Mouse (Mus musculus) bone marrow, adult 2 months (tissue): ENCODE measurements around the gene Axl.

Source experiments
- CTCF ChIP-seq: fragments of 200-500 bp; IDR thresholded peaks from 2 replicates; pipeline ENCODE4 v1.5.1; 2011; ENCODE audit warnings: low read length, control low read depth; ENCODE audit not compliant: control insufficient read depth, insufficient read depth
- POLR2A ChIP-seq: fragments of 200-500 bp; IDR thresholded peaks from 2 replicates; pipeline ENCODE4 v1.6.1; 2011; ENCODE audit warnings: low read depth, mild to moderate bottlenecking, control low read depth, low read length, borderline replicate concordance; ENCODE audit not compliant: control insufficient read depth

DNA sequence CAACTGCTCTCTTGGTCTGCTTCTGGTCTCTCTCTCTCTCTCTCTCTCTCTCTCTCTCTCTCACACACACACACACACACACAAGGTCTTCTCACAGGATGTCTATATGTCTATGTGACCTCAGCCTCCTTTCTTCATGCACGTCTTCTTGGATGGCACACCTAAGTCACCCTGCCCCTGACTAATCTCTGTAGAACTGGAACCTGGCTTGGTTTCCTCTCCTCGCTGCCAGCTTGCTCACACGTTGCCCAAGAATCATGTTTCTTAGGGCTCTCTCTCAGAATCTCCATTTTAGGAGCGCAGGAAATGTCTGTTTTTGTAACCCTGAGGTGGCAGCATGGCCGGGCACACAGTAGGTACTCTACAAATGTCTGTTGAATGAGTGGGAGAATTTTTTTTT is 8.5 kb downstream of the Axl start:
- TF ChIP-seq POLR2A: no peak
- no peak for TF ChIP-seq CTCF
